Mouse (Mus musculus) CH12.LX (cell line): Measurements from ENCODE around the gene Cracr2a.

Source experiments
- CTCF ChIP-seq, 2 experiments: IDR thresholded peaks in 1 of 2; conservative IDR thresholded peaks in 1 of 2; 2 replicates each; pipeline ENCODE4 v1.5.1; 2011 to 2012; ENCODE audit warnings: low read depth in 2 of 2, low read length in 2 of 2, improper control_type of control experiment in 1 of 2, inconsistent platforms in 1 of 2, mild to moderate bottlenecking in 1 of 2, moderate library complexity in 1 of 2
- EP300 ChIP-seq: IDR thresholded peaks from 2 replicates; pipeline ENCODE4 v1.6.1; 2011; ENCODE audit warnings: low read length, improper control_type of control experiment
- HCFC1 ChIP-seq: IDR thresholded peaks from 2 replicates; pipeline ENCODE4 v1.6.1; 2012; ENCODE audit warnings: low read depth, mild to moderate bottlenecking, inconsistent platforms, low read length, improper control_type of control experiment
- IRF4 ChIP-seq: IDR thresholded peaks from 2 replicates; pipeline ENCODE4 v1.6.1; 2014; ENCODE audit warnings: low read depth, mild to moderate bottlenecking, inconsistent platforms, low read length, improper control_type of control experiment
- MYC ChIP-seq: IDR thresholded peaks from 2 replicates; pipeline ENCODE4 v1.6.1; 2011; ENCODE audit warnings: low read depth, mild to moderate bottlenecking, improper control_type of control experiment, low read length
- NELFE ChIP-seq: IDR thresholded peaks from 2 replicates; pipeline ENCODE4 v1.6.1; 2011; ENCODE audit warnings: low read depth, low read length, improper control_type of control experiment
- POLR2A ChIP-seq: IDR thresholded peaks from 2 replicates; pipeline ENCODE4 v1.6.1; 2011; ENCODE audit warnings: low read depth, mild to moderate bottlenecking, improper control_type of control experiment, low read length
- RAD21 ChIP-seq: IDR thresholded peaks from 2 replicates; pipeline ENCODE4 v1.6.1; 2011; ENCODE audit warnings: low read depth, mild to moderate bottlenecking, low read length, improper control_type of control experiment, moderate library complexity
- RCOR1 ChIP-seq: conservative IDR thresholded peaks from 2 replicates; pipeline ENCODE4 v1.6.1; 2012; ENCODE audit warnings: low read depth, mild to moderate bottlenecking, inconsistent platforms, low read length, improper control_type of control experiment
- SMC3 ChIP-seq: IDR thresholded peaks from 2 replicates; pipeline ENCODE4 v1.6.1; 2011; ENCODE audit warnings: low read depth, low read length, improper control_type of control experiment
- TCF12 ChIP-seq: IDR thresholded peaks from 2 replicates; pipeline ENCODE4 v1.6.1; 2014; ENCODE audit warnings: low read depth, mild to moderate bottlenecking, inconsistent platforms, low read length, improper control_type of control experiment
- ZMIZ1 ChIP-seq: IDR thresholded peaks from 2 replicates; pipeline ENCODE4 v1.6.1; 2012; ENCODE audit warnings: low read depth, mild to moderate bottlenecking, inconsistent platforms, low read length, improper control_type of control experiment

DNA sequence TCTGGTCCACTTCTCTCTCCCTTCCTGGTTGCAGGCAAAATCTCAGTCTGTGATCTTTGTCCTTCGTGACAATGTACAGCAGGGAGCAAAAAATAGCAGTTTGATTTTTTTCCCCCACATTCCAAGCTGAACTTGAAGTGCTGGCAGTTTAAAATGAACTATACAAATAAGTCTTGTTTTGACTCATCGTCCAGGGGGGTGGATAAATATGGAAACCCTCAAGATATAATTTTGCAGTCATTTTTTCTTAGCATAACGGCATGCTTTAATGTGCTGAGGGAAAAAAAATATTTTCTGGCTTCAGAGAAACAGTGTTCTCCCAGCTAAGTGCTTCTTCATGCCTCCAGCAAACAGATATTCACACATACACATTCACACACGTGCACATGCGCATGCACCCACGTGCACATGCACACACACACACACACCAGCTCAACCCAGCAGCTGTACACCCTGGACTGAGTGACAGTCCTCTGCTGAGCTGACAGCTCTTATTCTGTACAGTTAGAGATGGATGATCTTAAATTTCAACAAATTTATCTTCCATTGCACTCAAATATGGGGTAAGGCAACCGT, 100.7 kb downstream of the Cracr2a start:
- TF ChIP-seq POLR2A: no peak
- TF ChIP-seq IRF4: no peak
- no peak for TF ChIP-seq TCF12
- no peak for TF ChIP-seq CTCF (conservative IDR thresholded peaks at IDR 0.05 in 1 of 2, IDR thresholded peaks at IDR 0.05 in 1 of 2; ENCODE audit: low read depth in 2 of 2, low read length in 2 of 2)
- no peak for TF ChIP-seq ZMIZ1
- TF ChIP-seq MYC: no peak
- TF ChIP-seq HCFC1: no peak
- TF ChIP-seq EP300: no peak
- TF ChIP-seq NELFE: no peak
- TF ChIP-seq RCOR1: no peak
- TF ChIP-seq SMC3: no peak
- no peak for TF ChIP-seq RAD21
